Mouse (Mus musculus): Measurements from ENCODE around the gene Acsf3. TPM values are rescaled to one million over a fixed set of nuclear protein-coding genes. Genes with fewer than 3 reads are reported as not detected.

The Acsf3 gene
- polyA plus RNA-seq, 1 experiment from 2014 or later: 14.0 TPM

DNA sequence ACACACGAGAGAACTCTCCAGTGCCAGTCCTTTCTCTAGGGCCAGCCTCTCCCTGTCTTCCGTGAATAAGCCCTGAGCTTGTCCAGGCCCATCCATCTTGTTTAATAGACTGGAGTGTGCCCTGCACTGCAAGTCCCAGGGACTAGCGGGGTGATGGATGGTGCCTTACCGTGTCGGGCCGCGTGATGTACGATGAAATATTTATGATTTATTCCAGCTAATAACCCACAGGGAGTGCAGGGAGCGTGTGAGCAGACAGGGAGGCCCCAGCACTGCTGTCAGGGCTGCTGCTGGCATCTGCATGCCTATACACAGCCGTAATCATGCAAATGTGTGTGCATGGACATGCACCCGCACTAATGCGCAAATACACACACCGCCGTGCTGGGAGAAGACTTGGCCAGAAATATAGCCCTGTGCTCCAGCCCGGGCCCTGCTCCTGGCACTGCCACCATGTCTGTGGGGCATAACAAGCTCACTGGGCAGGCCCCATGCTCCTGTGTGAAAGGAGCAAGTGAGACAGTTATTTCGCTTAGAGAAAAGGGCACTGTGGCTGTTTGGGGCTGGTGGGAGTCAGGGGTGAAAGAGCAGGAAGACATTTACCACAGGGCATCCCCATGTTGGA is 36.7 kb downstream of the Acsf3 start:
- Histone ChIP-seq H3K4me2 (ENCODE audit: low read depth, low read length) (no peak overlapping the region), H3K27ac (replicated peaks; ENCODE audit: low read depth, low read length) (no peak overlapping the region), H3K4me1 (ENCODE audit: control insufficient read depth, insufficient read depth, low read length) (no peaks in the 10 kb centered on the region), H3K4me3 (ENCODE audit: low read depth, low read length) (no peak overlapping the region), H3K27me3 (replicated peaks; ENCODE audit: control insufficient read depth, insufficient read depth, low read length) (no peaks in the 10 kb centered on the region), H3K9ac (ENCODE audit: low read depth, low read length) (no peak overlapping the region), H3K36me3 (ENCODE audit: control insufficient read depth, insufficient read depth, low read length) (peaks cover 14% of the 10 kb centered on the region; the same call in 1 of the 2 replicates), H3K9me3 (ENCODE audit: control insufficient read depth, low read length) (no peaks in the 10 kb centered on the region)
- 82% methylated on average over 16 of the region's 16 CpGs for WGBS
- no peak for ATAC-seq (ENCODE audit: low read depth)
- no peak for DNase-seq (ENCODE audit: low spot score)

DNA sequence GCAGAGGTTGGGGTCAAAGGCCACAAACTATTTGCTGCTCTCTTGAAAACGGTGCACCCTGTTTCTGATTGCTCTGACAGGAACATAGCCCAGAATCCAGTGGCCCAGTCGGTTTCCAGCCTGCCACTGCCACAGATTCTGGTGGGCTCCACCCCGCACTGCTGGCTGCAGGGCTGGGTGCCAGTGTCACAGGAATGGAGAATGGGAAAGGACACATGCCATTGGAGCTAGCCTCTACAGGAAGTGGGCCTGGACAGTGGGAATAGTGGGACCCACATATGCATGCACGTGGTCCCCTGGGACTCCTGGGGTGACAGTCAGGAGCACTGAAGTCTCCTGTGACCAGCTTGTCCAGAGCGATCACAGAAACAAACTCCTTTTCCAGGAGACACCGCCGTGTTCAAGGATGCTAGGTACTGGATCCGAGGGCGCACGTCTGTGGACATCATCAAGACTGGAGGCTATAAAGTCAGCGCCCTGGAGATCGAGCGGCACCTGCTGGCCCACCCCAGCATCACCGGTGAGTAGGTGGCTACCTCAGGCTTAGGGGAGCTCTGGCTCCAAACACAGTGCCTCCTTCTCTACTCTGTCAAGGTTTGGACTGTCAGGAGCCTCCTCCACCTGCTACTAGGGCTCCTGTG is 37.4 kb downstream of the Acsf3 start:
- Histone ChIP-seq H3K4me3 (ENCODE audit: low read depth, low read length) (no peak overlapping the region), H3K27ac (replicated peaks; ENCODE audit: low read depth, low read length) (no peak overlapping the region), H3K4me1 (ENCODE audit: control insufficient read depth, insufficient read depth, low read length) (no peaks in the 10 kb centered on the region), H3K4me2 (ENCODE audit: low read depth, low read length) (no peak overlapping the region), H3K36me3 (ENCODE audit: control insufficient read depth, insufficient read depth, low read length) (peaks cover 14% of the 10 kb centered on the region; the same call in 1 of the 2 replicates), H3K9ac (ENCODE audit: low read depth, low read length) (no peak overlapping the region), H3K27me3 (replicated peaks; ENCODE audit: control insufficient read depth, insufficient read depth, low read length) (no peaks in the 10 kb centered on the region), H3K9me3 (ENCODE audit: control insufficient read depth, low read length) (no peaks in the 10 kb centered on the region)
- DNase-seq (ENCODE audit: low spot score) (no peak), ATAC-seq (ENCODE audit: low read depth) (no peak)
- WGBS: 71% methylated on average over 13 of the region's 14 CpGs

DNA sequence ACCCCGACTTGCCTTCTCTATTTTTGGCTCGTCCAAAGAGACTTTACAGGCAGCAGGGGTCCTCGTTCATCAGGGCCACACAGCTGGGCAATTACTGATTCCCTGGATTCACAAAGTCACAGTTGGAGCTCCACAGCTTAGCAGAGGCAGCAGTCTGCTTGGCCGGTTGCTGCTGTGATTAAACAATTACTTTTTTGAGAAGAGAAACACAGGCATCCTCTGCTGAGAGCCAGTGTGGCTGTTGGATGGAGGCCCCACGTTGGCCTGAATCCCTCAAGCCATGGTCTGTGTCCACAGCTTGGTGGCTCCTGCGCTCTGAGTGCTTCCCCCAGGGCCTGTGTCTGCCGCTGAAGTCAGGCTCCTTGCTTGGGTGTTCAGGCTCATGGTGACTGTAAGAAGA is 39.3 kb downstream of the Acsf3 start:
- Histone ChIP-seq H3K36me3 (ENCODE audit: control insufficient read depth, insufficient read depth, low read length) (peaks cover 14% of the 10 kb centered on the region; the same call in 1 of the 2 replicates), H3K4me2 (ENCODE audit: low read depth, low read length) (no peak overlapping the region), H3K9ac (ENCODE audit: low read depth, low read length) (no peak overlapping the region; the same call in 1 of the 2 replicates), H3K4me1 (ENCODE audit: control insufficient read depth, insufficient read depth, low read length) (no peaks in the 10 kb centered on the region), H3K27me3 (replicated peaks; ENCODE audit: control insufficient read depth, insufficient read depth, low read length) (no peaks in the 10 kb centered on the region), H3K4me3 (ENCODE audit: low read depth, low read length) (no peak overlapping the region), H3K9me3 (ENCODE audit: control insufficient read depth, low read length) (no peaks in the 10 kb centered on the region), H3K27ac (replicated peaks; ENCODE audit: low read depth, low read length) (no peak overlapping the region)
- ATAC-seq (ENCODE audit: low read depth) (no peak), DNase-seq (ENCODE audit: low spot score) (no peak)
- 29% methylated on average over 7 of the region's 7 CpGs for WGBS

DNA sequence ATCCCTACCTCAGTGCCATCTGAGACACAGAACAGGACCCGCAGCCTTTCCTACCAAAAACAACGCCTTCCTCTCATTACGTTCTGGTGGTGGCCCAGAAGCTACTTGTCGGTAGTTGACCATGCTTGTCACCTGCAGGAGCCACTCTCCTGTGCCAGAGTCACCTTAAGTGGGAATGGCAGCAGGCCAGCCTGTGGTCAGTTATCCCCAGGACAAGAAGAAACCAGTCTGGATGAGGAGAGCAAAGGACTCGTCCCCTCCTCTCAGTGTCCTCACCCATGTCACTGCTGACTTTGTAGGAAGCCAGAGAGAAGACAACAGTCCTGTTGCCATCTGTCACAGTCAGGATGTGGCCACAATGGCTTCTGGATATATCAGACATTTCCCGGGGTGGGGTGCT is 41.7 kb downstream of the Acsf3 start:
- Histone ChIP-seq H3K4me1 (ENCODE audit: control insufficient read depth, insufficient read depth, low read length) (no peaks in the 10 kb centered on the region), H3K36me3 (ENCODE audit: control insufficient read depth, insufficient read depth, low read length) (peaks cover 14% of the 10 kb centered on the region; the same call in 1 of the 2 replicates)
- WGBS: 92% methylated on average over 6 of the region's 6 CpGs

DNA sequence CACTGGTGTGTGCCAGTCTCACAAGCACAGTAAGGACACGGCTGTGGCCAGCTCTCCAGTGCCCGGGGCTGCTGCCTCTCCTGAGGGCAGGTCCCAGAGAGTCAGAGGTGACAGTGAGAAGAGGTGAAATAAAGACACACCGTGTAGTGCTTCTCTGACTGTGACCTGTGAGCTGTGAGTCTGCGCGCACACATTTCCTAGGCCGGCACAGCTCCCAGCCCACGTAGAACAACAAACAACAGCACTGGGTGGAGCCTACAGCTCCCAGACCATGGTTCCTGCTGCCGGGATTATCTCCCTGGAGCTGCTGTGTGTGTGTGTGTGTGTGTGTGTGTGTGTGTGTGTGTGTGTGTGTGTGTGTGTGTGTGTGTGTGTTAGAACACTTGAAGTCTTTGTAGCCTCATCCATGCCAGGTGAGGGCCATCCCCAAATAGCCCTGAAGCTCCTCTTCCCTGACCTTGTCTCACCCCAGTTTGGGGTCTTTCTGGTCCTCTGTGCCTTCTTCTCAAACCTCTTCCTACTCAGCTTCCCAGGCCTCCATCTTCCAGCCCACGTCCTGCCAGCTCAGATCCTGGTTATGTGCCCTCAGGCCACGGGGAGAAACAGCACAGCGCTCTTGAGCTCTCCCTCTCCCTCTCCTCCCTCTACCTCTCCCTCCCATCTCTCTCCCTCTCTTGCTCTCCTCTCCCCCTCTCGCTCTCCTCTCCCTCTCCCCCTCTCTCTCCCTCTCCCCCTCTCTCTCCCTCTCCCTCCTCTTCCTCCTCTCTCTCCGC is 42.6 kb downstream of the Acsf3 start:
- Histone ChIP-seq H3K9ac (ENCODE audit: low read depth, low read length) (no peak overlapping the region), H3K27ac (replicated peaks; ENCODE audit: low read depth, low read length) (no peak overlapping the region), H3K4me1 (ENCODE audit: control insufficient read depth, insufficient read depth, low read length) (no peaks in the 10 kb centered on the region), H3K36me3 (ENCODE audit: control insufficient read depth, insufficient read depth, low read length) (peaks cover 12% of the 10 kb centered on the region; the same call in 1 of the 2 replicates), H3K27me3 (replicated peaks; ENCODE audit: control insufficient read depth, insufficient read depth, low read length) (no peaks in the 10 kb centered on the region), H3K4me3 (ENCODE audit: low read depth, low read length) (no peak overlapping the region), H3K4me2 (ENCODE audit: low read depth, low read length) (no peak overlapping the region), H3K9me3 (ENCODE audit: control insufficient read depth, low read length) (no peaks in the 10 kb centered on the region)
- no peak for ATAC-seq (ENCODE audit: low read depth)
- no peak for DNase-seq (ENCODE audit: low spot score)
- WGBS: 31% methylated on average over 12 of the region's 13 CpGs

More for the DNA sequence above, 41.7 kb downstream of the Acsf3 start:
- ATAC-seq (ENCODE audit: low read depth) (no peak), DNase-seq (ENCODE audit: low spot score) (no peak)
- H3K9me3 ChIP-seq (ENCODE audit: control insufficient read depth, low read length): no peaks in the 10 kb centered on the region
- H3K9ac ChIP-seq (ENCODE audit: low read depth, low read length): no peak overlapping the region
- no peak overlapping the region for H3K27ac ChIP-seq (replicated peaks; ENCODE audit: low read depth, low read length)
- H3K4me3 ChIP-seq (ENCODE audit: low read depth, low read length): no peak overlapping the region
- no peak overlapping the region for H3K4me2 ChIP-seq (ENCODE audit: low read depth, low read length)
- no peaks in the 10 kb centered on the region for H3K27me3 ChIP-seq (replicated peaks; ENCODE audit: control insufficient read depth, insufficient read depth, low read length)

DNA sequence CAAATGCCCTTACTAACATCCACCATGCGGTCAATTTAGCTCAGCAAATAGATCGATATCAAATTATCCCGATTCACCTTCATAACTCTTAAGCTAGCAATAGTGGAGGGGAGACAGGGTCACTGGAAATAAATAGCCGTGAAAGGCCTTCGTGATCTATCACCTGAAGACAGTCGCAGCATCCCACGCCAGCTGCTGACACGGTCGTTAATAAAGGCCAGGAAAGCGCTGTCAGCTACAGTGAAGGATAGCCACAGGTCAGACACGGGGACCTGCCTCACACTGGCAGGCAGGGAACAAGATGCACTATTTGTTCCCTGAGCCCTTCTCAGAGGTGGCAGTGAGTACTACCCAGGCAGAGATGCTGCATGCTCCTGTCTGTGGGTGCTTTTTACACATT is 44.5 kb downstream of the Acsf3 start:
- Histone ChIP-seq H3K4me3 (ENCODE audit: low read depth, low read length) (no peak overlapping the region), H3K9me3 (ENCODE audit: control insufficient read depth, low read length) (no peaks in the 10 kb centered on the region), H3K27me3 (replicated peaks; ENCODE audit: control insufficient read depth, insufficient read depth, low read length) (no peaks in the 10 kb centered on the region), H3K27ac (replicated peaks; ENCODE audit: low read depth, low read length) (no peak overlapping the region), H3K4me2 (ENCODE audit: low read depth, low read length) (no peak overlapping the region), H3K36me3 (ENCODE audit: control insufficient read depth, insufficient read depth, low read length) (0 out of 2 replicates have a peak, but pooled peaks cover 4% of the 10 kb centered on the region), H3K9ac (ENCODE audit: low read depth, low read length) (no peak overlapping the region), H3K4me1 (ENCODE audit: control insufficient read depth, insufficient read depth, low read length) (no peaks in the 10 kb centered on the region)
- ATAC-seq (ENCODE audit: low read depth) (no peak), DNase-seq (ENCODE audit: low spot score) (no peak)
- 76% methylated on average over 11 of the region's 11 CpGs for WGBS

DNA sequence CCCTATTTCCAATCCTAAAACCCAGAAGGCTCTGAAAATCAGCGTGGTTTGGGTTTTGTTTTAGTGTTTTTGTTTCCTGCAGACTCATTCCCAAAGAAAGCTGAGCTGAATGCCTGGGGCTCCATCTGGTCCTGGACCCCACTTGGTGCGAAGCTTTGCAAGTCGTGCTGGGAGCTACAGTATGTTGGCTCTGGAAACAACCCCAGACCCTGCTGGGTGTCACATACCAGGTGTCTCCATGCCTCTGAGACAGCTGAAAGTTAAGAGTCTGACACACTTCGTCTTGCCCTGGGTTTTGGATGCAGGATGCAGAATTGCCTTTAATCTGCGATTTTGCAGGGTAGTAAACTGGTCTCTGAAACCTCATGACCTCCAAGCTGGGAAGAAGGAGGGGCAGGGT is 49.3 kb downstream of the Acsf3 start:
- Histone ChIP-seq H3K4me3 (ENCODE audit: low read depth, low read length) (no peak overlapping the region), H3K36me3 (ENCODE audit: control insufficient read depth, insufficient read depth, low read length) (no peaks in the 10 kb centered on the region), H3K9me3 (ENCODE audit: control insufficient read depth, low read length) (no peaks in the 10 kb centered on the region), H3K27ac (replicated peaks; ENCODE audit: low read depth, low read length) (no peak overlapping the region), H3K27me3 (replicated peaks; ENCODE audit: control insufficient read depth, insufficient read depth, low read length) (no peaks in the 10 kb centered on the region), H3K4me2 (ENCODE audit: low read depth, low read length) (no peak overlapping the region), H3K9ac (ENCODE audit: low read depth, low read length) (no peak overlapping the region), H3K4me1 (ENCODE audit: control insufficient read depth, insufficient read depth, low read length) (no peaks in the 10 kb centered on the region)
- no peak for ATAC-seq (ENCODE audit: low read depth)
- WGBS: 17% methylated on average over 5 of the region's 5 CpGs
- DNase-seq (ENCODE audit: low spot score): peak; percentile 22

DNA sequence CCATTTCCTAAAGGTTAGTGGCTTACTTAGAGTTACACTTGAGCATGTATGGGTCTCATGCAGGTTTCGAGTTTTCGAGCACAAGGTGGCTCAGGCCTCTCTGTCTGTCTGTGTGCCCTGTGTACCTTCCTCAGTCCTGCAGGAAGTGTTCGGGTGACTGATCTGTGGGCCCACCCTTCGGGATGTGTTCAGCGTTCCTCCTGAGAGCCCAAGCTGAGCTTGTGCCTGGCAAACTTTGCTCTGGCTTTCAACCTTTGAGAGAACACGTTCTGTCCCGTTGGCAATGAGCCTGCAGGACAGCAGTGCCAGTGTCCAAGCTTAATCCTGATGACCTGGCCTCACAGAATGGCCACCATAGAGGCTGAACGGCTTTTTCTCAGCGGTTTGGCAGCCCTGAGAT is 49.7 kb downstream of the Acsf3 start:
- no peaks in the 10 kb centered on the region for H3K9me3 ChIP-seq (ENCODE audit: control insufficient read depth, low read length)
- H3K36me3 ChIP-seq (ENCODE audit: control insufficient read depth, insufficient read depth, low read length): no peaks in the 10 kb centered on the region
- 73% methylated on average over 9 of the region's 9 CpGs for WGBS
- ATAC-seq (ENCODE audit: low read depth) (no peak), DNase-seq (ENCODE audit: low spot score) (no peak)
- H3K4me1 ChIP-seq (ENCODE audit: control insufficient read depth, insufficient read depth, low read length): no peaks in the 10 kb centered on the region
- H3K4me3 ChIP-seq (ENCODE audit: low read depth, low read length): no peak overlapping the region
- H3K9ac ChIP-seq (ENCODE audit: low read depth, low read length): no peak overlapping the region
- H3K27ac ChIP-seq (replicated peaks; ENCODE audit: low read depth, low read length): no peak overlapping the region
- H3K27me3 ChIP-seq (replicated peaks; ENCODE audit: control insufficient read depth, insufficient read depth, low read length): no peaks in the 10 kb centered on the region
- H3K4me2 ChIP-seq (ENCODE audit: low read depth, low read length): no peak overlapping the region

All from embryonic facial prominence, embryonic 14.5 days (tissue).